Mouse (Mus musculus): ENCODE results near the gene Dera. TPM values are rescaled to one million over a fixed set of nuclear protein-coding genes. Genes with fewer than 3 reads are reported as not detected.

Dera gene
- total and polyA plus RNA-seq, 3 experiments, result 59.5 to 80.6 (median 78.0) TPM

- dilution Hi-C loops (cut with MboI; ENCODE audit: extremely low pct_ligation_motif_present, extremely low pct_unique_long_range_greater_than_20kb, low sequenced_read_pairs) (no loop called here), in situ Hi-C loops (cut with MboI; ENCODE audit: low pct_ligation_motif_present, low pct_unique_long_range_greater_than_20kb, low sequenced_read_pairs) (no loop called here)
- H3K9me3 ChIP-seq (replicated peaks; ENCODE audit: low read length), result no peaks in the 10 kb centered on the region
- H3K36me3 ChIP-seq (replicated peaks in 1 of 2; ENCODE audit: control insufficient read depth in 1 of 2, insufficient read depth in 1 of 2, low read length in 1 of 2), result peaks cover 3 to 51% of the 10 kb centered on the region in 2 experiments
- no peak overlapping the region for H3K9ac ChIP-seq (ENCODE audit: insufficient read depth, low read depth)
- no peaks in the 10 kb centered on the region for H3K79me2 ChIP-seq (replicated peaks; ENCODE audit: control insufficient read depth, extremely low read depth, insufficient read depth, poor library complexity, severe bottlenecking)
- H3K27me3 ChIP-seq (replicated peaks), result no peaks in the 10 kb centered on the region
- peaks cover 0 to 8% of the 10 kb centered on the region in 2 experiments; a peak in 2 of 4 replicates for H3K4me1 ChIP-seq (ENCODE audit: control insufficient read depth in 1 of 2, insufficient read depth in 2 of 2)
- H3K4me2 ChIP-seq (ENCODE audit: insufficient read depth, low read depth, poor library complexity, severe bottlenecking), result no peak overlapping the region
- TF ChIP-seq SMC3 (IDR thresholded peaks at IDR 0.05; ENCODE audit: low read depth, low read length) (no peak), ZKSCAN1 (IDR thresholded peaks at IDR 0.05; ENCODE audit: borderline replicate concordance, low read depth, low read length) (no peak), IRF4 (IDR thresholded peaks at IDR 0.05; ENCODE audit: low read depth, low read length) (0 out of 2 replicates have a peak, but pooled peaks have one; percentile 40)
- H3K4me3 ChIP-seq (replicated peaks in 1 of 3; ENCODE audit: low read depth in 2 of 3, low read length in 2 of 3, poor library complexity in 1 of 3), result no peak overlapping the region
- H3K27ac ChIP-seq (ENCODE audit: insufficient read depth, low read depth), result no peak overlapping the region
- DNase-seq (ENCODE audit: extremely low read depth), result no peak
Measured at GRCm38 (mm10) chr6:137806342-137806741, 52.0 kb downstream of the Dera start.

GRCm38 (mm10) chr6:137806806-137807205 is 52.5 kb downstream of the Dera start:
- Histone ChIP-seq H3K27me3 (replicated peaks) (no peaks in the 10 kb centered on the region), H3K79me2 (replicated peaks; ENCODE audit: control insufficient read depth, extremely low read depth, insufficient read depth, poor library complexity, severe bottlenecking) (no peaks in the 10 kb centered on the region), H3K9ac (ENCODE audit: insufficient read depth, low read depth) (no peak overlapping the region), H3K4me3 (replicated peaks in 1 of 3; ENCODE audit: low read depth in 2 of 3, low read length in 2 of 3, poor library complexity in 1 of 3) (no peak overlapping the region), H3K36me3 (replicated peaks in 1 of 2; ENCODE audit: control insufficient read depth in 1 of 2, insufficient read depth in 1 of 2, low read length in 1 of 2) (peaks cover 6 to 51% of the 10 kb centered on the region in 2 experiments), H3K4me2 (ENCODE audit: insufficient read depth, low read depth, poor library complexity, severe bottlenecking) (no peak overlapping the region), H3K4me1 (ENCODE audit: control insufficient read depth in 1 of 2, insufficient read depth in 2 of 2) (peaks cover 0 to 8% of the 10 kb centered on the region in 2 experiments; a peak in 2 of 4 replicates), H3K9me3 (replicated peaks; ENCODE audit: low read length) (no peaks in the 10 kb centered on the region), H3K27ac (ENCODE audit: insufficient read depth, low read depth) (no peak overlapping the region)
- TF ChIP-seq NELFE (IDR thresholded peaks at IDR 0.05; ENCODE audit: low read depth, low read length) (no peak), JUND (conservative IDR thresholded peaks at IDR 0.05; ENCODE audit: low read depth, low read length) (no peak), MAX (IDR thresholded peaks at IDR 0.05; ENCODE audit: low read length) (no peak), ZC3H11A (IDR thresholded peaks at IDR 0.05; ENCODE audit: low read depth, low read length) (no peak), MAZ (IDR thresholded peaks at IDR 0.05; ENCODE audit: low read depth, low read length) (no peak)
- DNase-seq (ENCODE audit: extremely low read depth), result no peak
- in situ Hi-C loops (cut with MboI; ENCODE audit: low pct_ligation_motif_present, low pct_unique_long_range_greater_than_20kb, low sequenced_read_pairs) (no loop called here), dilution Hi-C loops (cut with MboI; ENCODE audit: extremely low pct_ligation_motif_present, extremely low pct_unique_long_range_greater_than_20kb, low sequenced_read_pairs) (no loop called here)

- Histone ChIP-seq H3K27ac (ENCODE audit: insufficient read depth, low read depth) (no peak overlapping the region), H3K9ac (ENCODE audit: insufficient read depth, low read depth) (no peak overlapping the region), H3K36me3 (replicated peaks in 1 of 2; ENCODE audit: control insufficient read depth in 1 of 2, insufficient read depth in 1 of 2, low read length in 1 of 2) (peaks cover 5 to 51% of the 10 kb centered on the region in 2 experiments), H3K79me2 (replicated peaks; ENCODE audit: control insufficient read depth, extremely low read depth, insufficient read depth, poor library complexity, severe bottlenecking) (no peaks in the 10 kb centered on the region), H3K4me3 (replicated peaks in 1 of 3; ENCODE audit: low read depth in 2 of 3, low read length in 2 of 3, poor library complexity in 1 of 3) (no peak overlapping the region), H3K4me2 (ENCODE audit: insufficient read depth, low read depth, poor library complexity, severe bottlenecking) (no peak overlapping the region), H3K4me1 (ENCODE audit: control insufficient read depth in 1 of 2, insufficient read depth in 2 of 2) (peaks cover 0 to 8% of the 10 kb centered on the region in 2 experiments; a peak in 2 of 4 replicates), H3K27me3 (replicated peaks) (no peaks in the 10 kb centered on the region), H3K9me3 (replicated peaks; ENCODE audit: low read length) (no peaks in the 10 kb centered on the region)
- no peak for TF ChIP-seq CHD1 (IDR thresholded peaks at IDR 0.05; ENCODE audit: low read depth, low read length)
- no peak for TF ChIP-seq RCOR1 (conservative IDR thresholded peaks at IDR 0.05; ENCODE audit: low read depth, low read length)
- no peak for TF ChIP-seq TCF12 (IDR thresholded peaks at IDR 0.05; ENCODE audit: low read depth, low read length)
- TF ChIP-seq ETS1 (conservative IDR thresholded peaks at IDR 0.05; ENCODE audit: low read depth, low read length), result no peak
- no peak for TF ChIP-seq ZKSCAN1 (IDR thresholded peaks at IDR 0.05; ENCODE audit: borderline replicate concordance, low read depth, low read length)
- no peak for TF ChIP-seq POLR2A (IDR thresholded peaks at IDR 0.05; ENCODE audit: low read depth, low read length)
- TF ChIP-seq JUN (IDR thresholded peaks at IDR 0.05; ENCODE audit: insufficient read depth, low read depth, low read length), result no peak
- no peak for TF ChIP-seq PAX5 (IDR thresholded peaks at IDR 0.05; ENCODE audit: low read length)
- no peak for TF ChIP-seq CHD2 (IDR thresholded peaks at IDR 0.05; ENCODE audit: low read length)
- TF ChIP-seq USF1 (IDR thresholded peaks at IDR 0.05; ENCODE audit: low read depth, low read length), result no peak
- TF ChIP-seq CTCF (conservative IDR thresholded peaks at IDR 0.05 in 1 of 2, IDR thresholded peaks at IDR 0.05 in 1 of 2; ENCODE audit: low read depth in 2 of 2, low read length in 2 of 2), result no peak
- no peak for TF ChIP-seq JUND (conservative IDR thresholded peaks at IDR 0.05; ENCODE audit: low read depth, low read length)
- TF ChIP-seq EP300 (IDR thresholded peaks at IDR 0.05; ENCODE audit: low read length), result no peak
- TF ChIP-seq TBP (conservative IDR thresholded peaks at IDR 0.05; ENCODE audit: low read depth, low read length), result no peak
- DNase-seq (ENCODE audit: extremely low read depth), result no peak
- in situ Hi-C loops (cut with MboI; ENCODE audit: low pct_ligation_motif_present, low pct_unique_long_range_greater_than_20kb, low sequenced_read_pairs), result no loop called here
- dilution Hi-C loops (cut with MboI; ENCODE audit: extremely low pct_ligation_motif_present, extremely low pct_unique_long_range_greater_than_20kb, low sequenced_read_pairs), result no loop called here
Measured at GRCm38 (mm10) chr6:137807296-137807695, 53.0 kb downstream of the Dera start.
